Mouse (Mus musculus): ENCODE data around the gene Rcor1.

GRCm38 (mm10) chr12:111044880-111045279 is 5.7 kb downstream of the Rcor1 start:
- TF ChIP-seq CTCF (conservative IDR thresholded peaks at IDR 0.05; ENCODE audit: insufficient read depth, insufficient read length, low read depth, low read length) (no peak), POLR2A (IDR thresholded peaks at IDR 0.05; ENCODE audit: low read depth, low read length) (no peak)
